13 mouse cellular contexts compared by ENCODE assay signal in genomic region chr13:101611725-101612124, GRCm38 (mm10).
DNase-seq lines count a peak whose midpoint lies in the region; ATAC-seq lines count a peak whose summit lies in the region.
"Had no signal": no experiment of that assay in that cellular context is flagged by ENCODE, and none has a peak within 500 bp of the region (broad histone marks: within the 10 kb centered on the region; RNA-seq: fewer than 3 reads in every experiment).

No protein-coding gene starts in this region.

- H3K9ac ChIP-seq in heart, embryonic 11.5 days (ENCODE audit: low read depth, low read length) = no peak overlapping the region
- H3K9ac ChIP-seq in intestine, embryonic 16.5 days (ENCODE audit: low read depth, low read length) = no peak overlapping the region
- H3K9ac ChIP-seq in hindbrain, embryonic 11.5 days (ENCODE audit: low read depth, low read length) = no peak overlapping the region
- H3K9ac ChIP-seq: limb, embryonic 13.5 days had no signal

- H3K4me3 ChIP-seq in heart, embryonic 11.5 days (ENCODE audit: low read depth, low read length) = no peak overlapping the region
- H3K4me3 ChIP-seq in intestine, embryonic 16.5 days (ENCODE audit: low read length) = no peak overlapping the region
- H3K4me3 ChIP-seq in hindbrain, embryonic 11.5 days (ENCODE audit: low read depth, low read length) = no peak overlapping the region
- H3K4me3 ChIP-seq: limb, embryonic 13.5 days had no signal

- no peaks in the 10 kb centered on the region for H3K4me1 ChIP-seq in heart, embryonic 11.5 days (ENCODE audit: control insufficient read depth, insufficient read depth, low read length)
- H3K4me1 ChIP-seq in intestine, embryonic 16.5 days (ENCODE audit: control insufficient read depth, insufficient read depth, low read length) = no peaks in the 10 kb centered on the region
- H3K4me1 ChIP-seq in hindbrain, embryonic 11.5 days (replicated peaks; ENCODE audit: control insufficient read depth, insufficient read depth, low read length) = no peaks in the 10 kb centered on the region

- H3K36me3 ChIP-seq in heart, embryonic 11.5 days (ENCODE audit: control insufficient read depth, insufficient read depth, low read length) = no peaks in the 10 kb centered on the region
- no peaks in the 10 kb centered on the region for H3K36me3 ChIP-seq in intestine, embryonic 16.5 days (ENCODE audit: control insufficient read depth, insufficient read depth, low read length)
- H3K36me3 ChIP-seq in hindbrain, embryonic 11.5 days (ENCODE audit: control insufficient read depth, insufficient read depth, low read length) = no peaks in the 10 kb centered on the region
- H3K36me3 ChIP-seq: limb, embryonic 13.5 days had no signal

- peak overlapping the region; percentile 11; the same call in 1 of the 2 replicates for H3K27ac ChIP-seq in heart, embryonic 11.5 days (ENCODE audit: low read depth, low read length)
- no peak overlapping the region for H3K27ac ChIP-seq in intestine, embryonic 16.5 days (ENCODE audit: low read length)
- H3K27ac ChIP-seq in hindbrain, embryonic 11.5 days (ENCODE audit: low read depth, low read length) = no peak overlapping the region
- H3K27ac ChIP-seq: kidney, postnatal 0 days; limb, embryonic 13.5 days had no signal

- no peak overlapping the region for H3K4me2 ChIP-seq in heart, embryonic 11.5 days
- no peak overlapping the region for H3K4me2 ChIP-seq in intestine, embryonic 16.5 days (ENCODE audit: low read depth, low read length)
- H3K4me2 ChIP-seq in hindbrain, embryonic 11.5 days (replicated peaks; ENCODE audit: low read depth, low read length) = no peak overlapping the region
- H3K4me2 ChIP-seq: limb, embryonic 13.5 days had no signal

- ATAC-seq in heart, embryonic 11.5 days (replicated peaks; ENCODE audit: insufficient number of reproducible peaks, low FRiP score, low TSS enrichment) = peak; percentile 99
- peak; percentile 90 for ATAC-seq in intestine, embryonic 16.5 days
- ATAC-seq in hindbrain, embryonic 11.5 days (ENCODE audit: low FRiP score) = no peak

- no peaks in the 10 kb centered on the region for H3K27me3 ChIP-seq in heart, embryonic 11.5 days (ENCODE audit: control insufficient read depth, insufficient read depth, low read length)
- no peaks in the 10 kb centered on the region for H3K27me3 ChIP-seq in intestine, embryonic 16.5 days (replicated peaks; ENCODE audit: control insufficient read depth, insufficient read depth, low read length)
- no peaks in the 10 kb centered on the region for H3K27me3 ChIP-seq in hindbrain, embryonic 11.5 days (ENCODE audit: control insufficient read depth, insufficient read depth, low read length)

- intact Hi-C loops in heart, postnatal 36 days (cut with DNase I) = no loop called here

- 55% methylated on average over 6 of the region's 6 CpGs for WGBS in heart, embryonic 11.5 days (ENCODE audit: insufficient replicate concordance)
- 90% methylated on average over 6 of the region's 6 CpGs for WGBS in intestine, embryonic 16.5 days
- WGBS in hindbrain, embryonic 11.5 days = 95% methylated on average over 6 of the region's 6 CpGs

- DNase-seq in heart, postnatal 36 days = no peak
- peak; percentile 53 for DNase-seq in MEL-GATA-1-ER (ENCODE audit: extremely low read depth, low read depth)
- peak; percentile 13 for DNase-seq in skeletal muscle tissue, adult 2 months (ENCODE audit: low read depth, low spot score)
- DNase-seq in gastrocnemius, adult 8-10 months (ENCODE audit: low spot score in 2 of 2) = no peak
- no peak for DNase-seq in hindbrain, embryonic 11.5 days (ENCODE audit: low spot score)
- no peak for DNase-seq in cerebellum, postnatal 4 days (ENCODE audit: low spot score in 2 of 2)
- DNase-seq: B cell, adult 2 months; heart, postnatal 4 days; layer of hippocampus, postnatal 36 days had no signal

- no peaks in the 10 kb centered on the region for H3K9me3 ChIP-seq in heart, embryonic 11.5 days (replicated peaks; ENCODE audit: control insufficient read depth, low read length)
- H3K9me3 ChIP-seq in intestine, embryonic 16.5 days (ENCODE audit: control insufficient read depth, low read length) = no peaks in the 10 kb centered on the region
- no peaks in the 10 kb centered on the region for H3K9me3 ChIP-seq in hindbrain, embryonic 11.5 days (ENCODE audit: control insufficient read depth, low read length)
- H3K9me3 ChIP-seq: limb, embryonic 13.5 days had no signal

Comparison
In these comparisons a context has a peak if more than half of its experiments do, and no peak if none do; other contexts are left out.
1. DNase-seq: peak in MEL-GATA-1-ER (single experiment) and skeletal muscle tissue, adult 2 months (single experiment); none in heart, postnatal 36 days (0 of 2), gastrocnemius, adult 8-10 months (0 of 2), hindbrain, embryonic 11.5 days (single experiment) and cerebellum, postnatal 4 days (0 of 2).